Mouse (Mus musculus): ENCODE results near the gene Nbdy. TPM values are rescaled to one million over a fixed set of nuclear protein-coding genes. Genes with fewer than 3 reads are reported as not detected.
A peak's percentile ranks its signal among the peaks of the same experiment; 100 is the strongest.

Gene Nbdy
- total RNA-seq (2021) = 57.8 and 58.1 TPM in 2 replicates
- long read RNA-seq, experiment 1, transcript Nbdy-201 (4 exons, 788 nt) = major isoform, 36 of 46 reads
- long read RNA-seq, experiment 1, transcript Nbdy-204 (3 exons, 1,346 nt) = minor isoform, 7 of 46 reads
- long read RNA-seq, experiment 1, partial matches to known transcripts = 1 of 46 reads
- long read RNA-seq, experiment 1, other reads (novel, unspliced or antisense) = 1 of 46 reads
- long read RNA-seq, experiment 2, transcript Nbdy-204 (3 exons, 1,346 nt) = minor isoform, 7 of 38 reads
- long read RNA-seq, experiment 2, transcript Nbdy-201 (4 exons, 788 nt) = major isoform, 29 of 38 reads
- long read RNA-seq, experiment 2, partial matches to known transcripts = 0 of 38 reads
- long read RNA-seq, experiment 2, other reads (novel, unspliced or antisense) = 1 of 38 reads

DNA sequence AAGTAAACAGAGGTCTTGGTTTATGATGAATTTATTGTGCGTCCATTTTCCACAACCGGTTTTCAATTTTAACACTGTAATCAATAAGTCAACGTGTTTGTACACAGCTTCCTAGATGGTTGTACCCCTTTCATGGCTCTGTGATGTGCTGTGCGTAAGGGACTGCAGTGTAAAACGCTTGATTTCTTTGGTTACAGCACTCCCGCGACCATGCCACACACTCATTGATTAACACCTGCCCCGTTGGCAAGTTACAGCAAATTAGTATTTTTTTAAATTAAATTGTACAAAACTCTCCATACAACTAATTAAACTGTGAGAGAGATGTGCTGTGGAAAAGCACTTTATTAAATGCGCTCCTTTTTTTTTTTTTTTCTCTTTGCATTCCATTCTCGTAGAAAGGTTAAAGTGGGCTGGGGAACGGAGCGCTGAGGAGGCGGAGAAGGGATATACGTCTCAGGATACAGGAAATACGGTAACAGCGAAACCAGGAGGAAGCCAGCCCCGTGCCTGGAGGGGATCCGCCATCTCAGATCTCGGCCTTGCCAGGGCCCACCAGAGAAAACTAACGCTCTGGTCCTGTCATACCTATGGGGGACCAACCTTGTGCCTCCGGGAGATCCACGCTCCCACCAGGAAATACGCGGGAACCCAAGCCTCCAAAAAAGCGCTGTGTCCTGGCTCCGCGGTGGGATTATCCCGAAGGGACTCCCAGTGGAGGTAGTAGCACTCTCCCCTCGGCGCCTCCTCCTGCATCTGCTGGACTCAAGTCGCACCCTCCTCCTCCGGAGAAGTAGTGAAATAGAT is at the start of gene Nbdy:
Gene Nbdy, plus strand, starts transcription at position 481 of the 807 bp plus-strand sequence.
- DNase-seq = peak; percentile 65

DNA sequence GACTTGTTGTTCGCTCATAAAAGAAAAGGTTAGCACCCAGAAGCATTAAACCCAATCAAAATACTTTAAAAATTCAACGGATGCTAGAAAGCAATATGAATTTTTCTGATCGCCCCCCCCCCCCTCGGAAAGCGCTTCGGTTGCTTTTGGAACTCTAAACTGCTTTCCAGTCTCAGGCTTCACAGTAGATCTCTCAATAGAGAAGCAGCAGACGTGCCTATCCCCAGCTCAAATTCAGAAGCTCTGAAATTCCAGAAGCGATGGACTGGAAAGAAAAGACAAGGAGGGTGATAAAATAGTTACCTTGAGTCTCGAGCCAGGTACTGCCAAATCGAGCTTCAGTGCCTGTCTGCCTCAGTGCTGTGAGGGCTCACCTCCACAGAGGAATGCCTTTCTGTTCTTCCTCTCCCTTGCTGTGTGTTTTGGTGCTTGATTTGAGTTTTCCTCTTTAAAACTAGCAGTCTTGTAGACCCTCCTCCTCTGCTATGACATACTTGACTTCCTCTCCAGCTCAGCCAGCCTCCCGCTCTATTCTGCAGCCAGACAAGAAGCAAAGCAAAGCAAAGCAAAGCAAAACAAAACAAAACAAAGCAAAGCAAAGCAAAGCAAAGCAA is 27.5 kb upstream of the Nbdy start, which contains the start of gene Kctd12b:
Gene Kctd12b, minus strand, starts transcription at position 610 of the 614 bp plus-strand sequence.
- DNase-seq = peak; percentile 29

DNA sequence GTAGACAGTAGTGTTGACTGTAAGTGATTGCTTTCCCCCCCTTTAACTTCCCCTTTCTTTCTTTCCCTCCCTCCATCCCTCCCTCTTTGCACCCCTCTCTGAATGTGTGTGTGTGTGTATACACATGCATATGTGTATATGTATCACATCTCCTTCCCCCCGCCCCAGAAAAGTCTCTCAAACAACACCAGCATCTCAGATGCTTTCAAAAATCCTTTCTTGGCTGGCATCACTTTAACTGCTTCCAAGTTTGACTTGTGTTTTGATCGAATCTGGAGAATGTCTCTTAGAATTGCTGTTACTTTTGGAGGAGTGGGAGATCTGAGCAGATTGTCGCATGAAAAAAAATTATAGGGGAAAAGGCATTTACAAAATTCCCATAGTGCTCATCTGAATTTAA is 22.9 kb upstream of the Nbdy start:
- DNase-seq = no peak

DNA sequence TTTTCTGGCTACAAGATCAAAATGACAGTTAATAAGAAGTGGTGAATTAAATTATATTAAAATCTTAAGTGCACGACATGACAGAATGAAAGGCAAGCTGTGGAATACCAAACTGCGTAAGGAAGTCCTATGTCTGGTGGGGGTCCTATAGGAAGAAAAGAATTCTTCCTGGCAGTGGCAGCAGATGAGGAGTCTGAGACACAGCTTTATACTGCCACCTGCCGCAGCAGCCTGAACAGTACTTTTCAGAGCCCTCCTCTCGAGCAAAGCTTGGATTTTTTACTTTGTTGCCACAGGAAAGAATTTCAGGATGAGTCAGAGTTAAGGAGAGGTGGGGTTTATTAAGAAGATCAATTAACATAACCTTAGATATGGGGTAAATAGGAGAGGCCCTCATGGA is 15.7 kb upstream of the Nbdy start:
- DNase-seq = peak; percentile 28

DNA sequence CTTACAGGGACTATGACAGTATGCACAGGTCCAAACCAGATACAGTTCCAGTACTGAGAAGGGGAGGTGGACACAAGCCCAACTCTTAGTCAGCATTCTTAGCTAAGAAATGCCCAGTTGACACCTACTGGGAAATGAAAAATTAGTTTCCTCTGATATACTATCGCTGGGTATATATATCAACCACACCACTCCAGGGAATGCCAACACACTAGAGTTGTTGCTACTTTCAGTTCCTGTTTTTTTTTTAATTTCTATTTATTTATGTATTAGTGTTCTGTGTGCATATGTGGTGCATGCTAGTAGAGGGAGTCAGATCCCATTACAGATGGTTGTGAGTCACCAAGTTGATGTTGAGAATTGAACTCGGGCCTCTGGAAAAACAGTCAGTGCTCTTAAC is 6.7 kb upstream of the Nbdy start:
- no peak for DNase-seq

DNA sequence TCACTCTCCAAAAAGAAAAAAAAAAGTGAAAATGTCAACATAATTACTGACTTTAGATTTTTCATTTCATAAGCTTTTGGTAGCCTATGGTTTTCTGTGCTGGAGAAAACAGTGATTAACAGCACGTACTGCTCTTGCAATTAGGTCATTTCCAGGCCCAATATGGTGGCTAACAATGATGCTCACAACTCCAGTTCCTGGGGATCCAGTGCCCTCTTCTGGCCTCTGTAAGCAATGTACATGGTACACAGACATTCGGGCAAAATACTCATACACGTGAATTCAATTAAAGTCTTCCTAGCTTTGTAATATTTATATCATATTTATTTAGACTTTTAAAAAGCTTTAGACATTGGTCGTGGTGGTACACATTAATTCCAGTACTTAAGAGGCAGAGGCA is 3.8 kb upstream of the Nbdy start:
- peak; percentile 31 for DNase-seq

DNA sequence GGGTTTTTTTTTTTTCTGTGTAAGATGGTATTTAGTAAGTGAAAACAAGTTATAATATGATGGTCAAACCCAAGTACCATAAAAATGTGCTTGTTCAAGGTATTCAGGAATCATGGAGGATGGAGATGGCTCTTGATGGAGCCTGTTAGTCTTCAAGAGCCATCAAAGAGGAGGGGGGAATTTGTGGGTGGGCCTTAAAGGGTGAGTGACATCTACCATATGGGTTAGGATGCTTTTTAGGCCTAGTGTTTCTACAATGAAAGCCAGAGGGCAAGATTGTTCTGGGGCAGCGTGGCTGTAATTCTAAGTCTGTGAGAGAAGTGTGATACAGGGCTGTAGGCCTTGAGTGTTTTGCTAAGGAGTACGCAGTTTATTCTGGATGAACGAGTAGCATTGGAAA is 1.0 kb downstream of the Nbdy start:
- no peak for DNase-seq

DNA sequence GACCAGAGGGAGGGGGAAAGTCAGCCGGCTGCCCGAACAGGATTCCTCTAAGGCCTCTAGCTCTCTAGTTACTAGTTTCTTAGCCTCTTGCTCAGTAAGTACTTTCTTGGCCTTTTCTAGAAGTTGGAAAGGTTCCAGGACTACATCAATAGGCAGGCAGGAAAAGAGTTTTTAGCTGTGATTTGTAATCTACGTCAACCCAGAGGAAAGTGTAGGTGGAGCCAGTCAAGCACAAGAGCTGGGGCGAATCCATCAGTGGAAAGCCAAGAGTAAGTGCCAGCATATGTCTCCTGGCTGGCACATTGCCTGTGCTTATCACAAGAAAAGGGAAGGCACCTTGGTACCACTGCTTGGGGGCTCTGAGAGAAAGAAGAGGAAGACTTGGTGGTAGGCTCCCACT is 12.3 kb downstream of the Nbdy start:
- DNase-seq = peak; percentile 11

DNA sequence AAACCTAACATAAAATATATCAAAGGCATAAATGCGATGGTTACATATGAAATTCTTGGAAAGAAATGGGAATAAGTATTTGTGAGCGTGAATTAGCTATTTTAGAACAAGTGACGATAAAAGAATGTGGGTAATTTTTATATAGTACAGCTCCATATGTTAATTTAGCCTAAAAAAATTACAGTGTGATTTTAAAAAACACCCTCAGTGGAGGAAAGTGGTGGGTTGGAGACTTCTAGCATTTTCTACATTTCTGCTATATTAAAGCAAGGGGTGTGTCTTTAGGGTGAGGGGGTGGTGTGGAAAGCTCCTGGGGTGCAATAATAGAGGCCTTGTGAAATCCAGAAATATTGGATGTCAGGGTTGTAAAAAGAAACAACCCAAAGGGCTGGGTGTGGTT is 19.1 kb downstream of the Nbdy start:
- no peak for DNase-seq

DNA sequence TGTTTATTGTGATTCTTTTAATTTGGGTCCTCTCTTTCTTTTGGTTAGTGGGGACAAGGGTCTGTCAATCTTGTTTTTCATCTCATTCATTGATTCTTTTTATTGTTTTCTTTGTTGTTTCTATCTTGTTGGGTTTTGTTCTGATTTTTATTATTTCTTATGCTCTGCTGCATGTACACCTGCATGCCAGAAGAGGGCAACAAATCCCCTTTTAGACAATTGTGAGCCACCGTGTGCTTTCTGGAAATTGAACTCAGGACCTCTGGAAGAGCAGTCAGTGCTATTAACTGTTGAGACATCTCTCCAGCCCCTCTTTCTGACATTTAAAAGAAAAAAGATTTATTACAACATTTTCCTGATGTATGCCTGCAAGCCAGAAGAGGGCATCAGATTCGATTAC is 25.8 kb downstream of the Nbdy start:
- no peak for DNase-seq

Other genes with a start within 250 kb of the Nbdy start
- gene Ubqln2, start 225.4 kb upstream of the Nbdy start, total RNA-seq (2021) = 55.7 and 58.6 TPM in 2 replicates
- gene Cypt3, start 165.0 kb upstream of the Nbdy start, total RNA-seq (2021) = not detected in 2 replicates
- 16.2 and 19.9 TPM in 2 replicates for gene Kctd12b, start 27.2 kb upstream of the Nbdy start, total RNA-seq (2021)
- 0.78 and 0.86 TPM in 2 replicates for gene Spin2c, start 108.6 kb downstream of the Nbdy start, total RNA-seq (2021)